12 mouse cellular contexts compared by ENCODE assay signal in the genomic region with DNA sequence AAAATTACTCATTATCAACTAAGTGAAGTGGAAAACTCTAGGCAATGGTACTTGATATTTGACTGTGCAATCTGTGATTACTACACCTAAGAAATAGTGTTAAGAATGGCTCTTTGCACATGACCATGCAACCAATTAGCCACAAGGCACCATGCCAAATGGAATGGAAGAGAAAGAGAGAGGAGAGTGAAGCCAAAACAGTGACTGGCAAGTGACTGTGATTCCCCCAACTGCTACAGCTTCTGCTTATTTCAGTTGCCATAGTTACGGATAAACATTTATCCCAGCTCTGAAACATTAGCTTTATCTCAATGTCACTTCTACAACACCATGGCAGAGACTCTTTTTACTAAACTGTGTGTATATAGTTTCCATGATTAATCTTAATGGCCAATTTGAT.
DNase-seq lines count a peak whose midpoint lies in the region; ATAC-seq lines count a peak whose summit lies in the region.
"Had no signal": no experiment of that assay in that cellular context is flagged by ENCODE, and none has a peak within 500 bp of the region (broad histone marks: within the 10 kb centered on the region; RNA-seq: fewer than 3 reads in every experiment).

No protein-coding gene starts in this region.

- no peak overlapping the region for H3K4me3 ChIP-seq in heart, embryonic 11.5 days (ENCODE audit: low read depth, low read length)
- H3K4me3 ChIP-seq: heart, embryonic 13.5 days; liver, embryonic 15.5 days; stomach, embryonic 15.5 days had no signal

- no peak overlapping the region for H3K27ac ChIP-seq in heart, embryonic 11.5 days (ENCODE audit: low read depth, low read length)
- H3K27ac ChIP-seq: heart, embryonic 13.5 days; liver, embryonic 15.5 days; stomach, embryonic 15.5 days had no signal

- no peak overlapping the region for H3K4me2 ChIP-seq in heart, embryonic 11.5 days
- H3K4me2 ChIP-seq: heart, embryonic 13.5 days; liver, embryonic 15.5 days; stomach, embryonic 15.5 days had no signal

- H3K4me1 ChIP-seq in heart, embryonic 11.5 days (ENCODE audit: control insufficient read depth, insufficient read depth, low read length), result no peaks in the 10 kb centered on the region
- H3K4me1 ChIP-seq: heart, embryonic 13.5 days; liver, embryonic 15.5 days; stomach, embryonic 15.5 days had no signal

- no peak for ATAC-seq in heart, embryonic 11.5 days (replicated peaks; ENCODE audit: insufficient number of reproducible peaks, low FRiP score, low TSS enrichment)
- ATAC-seq: inflammation-experienced regulatory T-cells, adult 6 months had no signal

- no peaks in the 10 kb centered on the region for H3K9me3 ChIP-seq in heart, embryonic 11.5 days (replicated peaks; ENCODE audit: control insufficient read depth, low read length)
- H3K9me3 ChIP-seq: heart, embryonic 13.5 days; liver, embryonic 15.5 days; stomach, embryonic 15.5 days had no signal

- no peak overlapping the region for H3K9ac ChIP-seq in heart, embryonic 11.5 days (ENCODE audit: low read depth, low read length)
- H3K9ac ChIP-seq: heart, embryonic 13.5 days; liver, embryonic 15.5 days; stomach, embryonic 15.5 days had no signal

- no peaks in the 10 kb centered on the region for H3K27me3 ChIP-seq in heart, embryonic 11.5 days (ENCODE audit: control insufficient read depth, insufficient read depth, low read length)
- H3K27me3 ChIP-seq: heart, embryonic 13.5 days; liver, embryonic 15.5 days; stomach, embryonic 15.5 days had no signal

- WGBS in heart, embryonic 11.5 days (ENCODE audit: insufficient replicate concordance), result 84% methylated on average over 1 of the region's 1 CpGs

- H3K36me3 ChIP-seq in heart, embryonic 11.5 days (ENCODE audit: control insufficient read depth, insufficient read depth, low read length), result no peaks in the 10 kb centered on the region
- H3K36me3 ChIP-seq: heart, embryonic 13.5 days; liver, embryonic 15.5 days; stomach, embryonic 15.5 days had no signal

- DNase-seq in heart, adult 18-20 months, result peak; percentile 5
- DNase-seq in retina, postnatal 1 day, result peak; percentile 11
- no peak for DNase-seq in retina, embryonic 14.5 days (ENCODE audit: low spot score)
- DNase-seq in layer of hippocampus, adult 9-10 months (ENCODE audit: low spot score), result peak; percentile 52
- peak; percentile 5 for DNase-seq in right cerebral cortex, postnatal 14 days
- no peak for DNase-seq in B cell, adult 2 months
- no peak for DNase-seq in spleen, adult 18-20 months

Comparison
In these comparisons a context has a peak if more than half of its experiments do, and no peak if none do; other contexts are left out.
1. DNase-seq: peak in heart, adult 18-20 months (2 of 2), retina, postnatal 1 day (single experiment), layer of hippocampus, adult 9-10 months (single experiment) and right cerebral cortex, postnatal 14 days (single experiment); none in retina, embryonic 14.5 days (single experiment), B cell, adult 2 months (0 of 2) and spleen, adult 18-20 months (0 of 2).